Mouse (Mus musculus) liver, embryonic 14.5 days (tissue): ENCODE results near the gene Eno2.

Source experiments
- CTCF ChIP-seq: IDR thresholded peaks from 2 replicates; pipeline ENCODE4 v1.5.1; 2016; ENCODE audit warnings: antibody characterized with exemption, low read depth, control low read depth
- EP300 ChIP-seq: IDR thresholded peaks from 2 replicates; pipeline ENCODE4 v1.6.1; 2016; ENCODE audit warnings: antibody characterized with exemption, low read depth

DNA sequence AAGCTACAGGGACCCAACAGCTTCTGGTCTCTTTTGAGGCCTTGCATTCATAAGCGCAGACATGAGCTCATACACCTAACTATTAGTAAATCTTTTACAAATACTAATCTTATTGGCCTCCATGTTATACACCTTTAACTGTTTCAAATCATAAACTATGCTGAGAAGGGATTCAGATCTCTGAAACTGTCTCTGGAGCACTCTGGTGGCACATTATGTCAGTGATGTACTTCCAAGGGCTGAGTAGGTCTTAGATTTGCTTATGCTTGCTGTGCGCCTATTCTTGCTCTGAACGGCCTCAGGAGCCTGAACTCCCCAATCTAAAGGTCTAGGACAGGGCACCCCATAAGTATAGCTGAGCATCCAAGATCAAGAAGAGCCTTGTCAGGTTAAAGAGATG lies 27.6 kb downstream of the Eno2 start:
- TF ChIP-seq CTCF = no peak
- TF ChIP-seq EP300 = no peak
